Mouse (Mus musculus): ENCODE data around the gene Tmem259.

GRCm38 (mm10) chr10:80015583-80015982, 31.5 kb upstream of the Tmem259 start:
- no peak for TF ChIP-seq GATA1 (IDR thresholded peaks at IDR 0.05; ENCODE audit: borderline replicate concordance, low read length)
- no peak for TF ChIP-seq FLI1 (IDR thresholded peaks at IDR 0.05; ENCODE audit: low read length)

Data from megakaryocyte, embryonic 14.5 days (primary cell).